Mouse (Mus musculus) stomach, embryonic 14.5 days (tissue): ENCODE data around the gene Mobp. TPM values are rescaled to one million over a fixed set of nuclear protein-coding genes. Genes with fewer than 3 reads are reported as not detected.

Experiments used
- ATAC-seq: fragments of 200-750 bp; cut with Nextera tagmentation; 2 replicates; pipeline ENCODE4 v1.8.0; 2017; ENCODE audit warnings: low read depth, moderate TSS enrichment; ENCODE audit not compliant: insufficient number of reproducible peaks, insufficient read depth, low FRiP score
- H3K27ac ChIP-seq: fragments of 300-500 bp; sonication (generic); 2 replicates; pipeline ENCODE4 v1.5.1; 2014; ENCODE audit warnings: mild to moderate bottlenecking, low read length, moderate library complexity, mixed read lengths
- H3K27me3 ChIP-seq: fragments of 300-500 bp; sonication (generic); 2 replicates; pipeline ENCODE4 v1.6.1; 2014; ENCODE audit warnings: low read length, control low read depth, mixed read lengths; ENCODE audit not compliant: control insufficient read depth, insufficient read depth
- H3K36me3 ChIP-seq: fragments of 300-500 bp; sonication (generic); 2 replicates; pipeline ENCODE4 v1.6.1; 2014; ENCODE audit warnings: mild to moderate bottlenecking, control low read depth, low read length, moderate library complexity, mixed read lengths; ENCODE audit not compliant: control insufficient read depth, insufficient read depth
- H3K4me1 ChIP-seq: fragments of 300-500 bp; sonication (generic); 2 replicates; pipeline ENCODE4 v1.6.1; 2014; ENCODE audit warnings: low read length, control low read depth, mixed read lengths; ENCODE audit not compliant: control insufficient read depth, insufficient read depth
- H3K4me2 ChIP-seq: fragments of 300-500 bp; sonication (generic); replicated peaks from 2 replicates; pipeline ENCODE4 v1.6.1; 2014; ENCODE audit warnings: low read depth, low read length, control low read depth
- H3K4me3 ChIP-seq: fragments of 300-500 bp; sonication (generic); 2 replicates; pipeline ENCODE4 v1.5.1; 2014; ENCODE audit warnings: low read depth, low read length, control low read depth
- H3K9ac ChIP-seq: fragments of 300-500 bp; sonication (generic); replicated peaks from 2 replicates; pipeline ENCODE4 v1.6.1; 2014; ENCODE audit warnings: low read depth, mild to moderate bottlenecking, control low read depth, low read length, moderate library complexity, mixed read lengths
- H3K9me3 ChIP-seq: fragments of 300-500 bp; sonication (generic); 2 replicates; pipeline ENCODE4 v1.6.1; 2016; ENCODE audit warnings: low read depth, low read length, control low read depth; ENCODE audit not compliant: control insufficient read depth
- WGBS: fragments of 180-500 bp; shearing (Covaris S2); extraction: QIAGEN DNeasy Blood & Tissue Kit; methylation state at CpG from one replicate; pipeline ENCODE4 v1.1.7; 2014; 5-methylcytosine and 5-hydroxymethylcytosine counted together
- polyA plus RNA-seq: library from polyadenylated mRNA; unstranded; fragments of >200 nt; fragmentation: Nextera tagmentation; extraction: Ambion mirVana; gene quantifications from 2 replicates; pipeline ENCODE4 v1.2.1, GENCODE M21; 2014

Mobp gene
- polyA plus RNA-seq, 1 experiment from 2014 or later, result not detected

DNA sequence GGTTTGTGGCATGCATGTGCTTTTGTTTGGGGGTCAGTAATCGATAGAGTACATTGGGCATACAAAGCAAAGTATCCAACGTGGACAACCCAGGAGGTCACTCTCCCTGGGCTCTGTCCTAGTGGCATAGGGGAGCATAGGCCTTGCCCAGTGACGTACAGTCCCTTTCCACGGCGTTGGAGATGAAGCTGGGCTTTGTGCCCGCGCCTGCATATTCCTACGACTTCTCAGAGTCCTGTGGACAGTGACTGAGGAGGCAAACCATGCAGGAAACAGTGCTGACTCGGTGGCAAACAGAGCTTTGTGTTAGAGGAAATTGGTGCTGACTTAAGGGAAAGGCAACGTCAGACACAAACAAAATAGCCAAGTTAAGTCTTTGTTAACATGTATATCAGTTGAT lies 20.2 kb upstream of the Mobp start:
- no peak for ATAC-seq
- 66% methylated on average over 10 of the region's 10 CpGs for WGBS

DNA sequence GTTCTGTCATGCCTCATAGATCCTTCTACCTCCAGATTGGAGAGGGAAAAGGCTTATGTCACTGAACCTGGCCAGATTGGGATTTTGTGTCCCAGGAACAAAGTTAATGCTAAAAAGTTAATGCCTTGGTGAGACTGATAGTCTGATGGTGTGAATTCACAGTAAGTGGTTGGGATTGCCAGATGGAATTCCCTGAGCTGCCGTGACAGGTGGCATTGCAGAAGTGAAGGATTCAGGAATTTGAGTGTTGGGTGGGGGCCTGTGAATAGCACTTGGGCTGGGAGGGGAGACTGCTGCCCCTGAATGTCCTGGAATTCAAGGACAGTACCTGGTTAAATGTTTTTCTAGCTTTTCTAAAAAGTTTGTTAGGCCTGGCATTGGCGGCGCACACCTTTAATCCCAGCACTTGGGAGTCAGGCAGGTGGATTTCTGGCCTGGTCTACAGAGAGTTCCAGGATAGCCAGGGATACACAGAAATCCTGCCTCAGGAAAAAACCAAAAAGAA lies 17.7 kb upstream of the Mobp start:
- 86% methylated on average over 3 of the region's 3 CpGs for WGBS
- Histone ChIP-seq H3K27me3 (no peaks in the 10 kb centered on the region), H3K4me1 (peaks cover 11% of the 10 kb centered on the region), H3K27ac (no peak overlapping the region), H3K4me2 (no peak overlapping the region), H3K36me3 (peaks cover 41% of the 10 kb centered on the region), H3K4me3 (no peak overlapping the region), H3K9ac (no peak overlapping the region), H3K9me3 (no peaks in the 10 kb centered on the region)
- no peak for ATAC-seq

More for the DNA sequence above, 20.2 kb upstream of the Mobp start:
- Histone ChIP-seq H3K36me3 (peaks cover 42% of the 10 kb centered on the region), H3K9me3 (no peaks in the 10 kb centered on the region), H3K4me3 (peak overlapping the region; percentile 100), H3K27me3 (no peaks in the 10 kb centered on the region), H3K9ac (peak overlapping the region; percentile 100), H3K4me1 (peaks cover 11% of the 10 kb centered on the region), H3K27ac (0 out of 2 replicates have a peak overlapping the region, but pooled peaks have one; percentile 94), H3K4me2 (peak overlapping the region; percentile 83)

DNA sequence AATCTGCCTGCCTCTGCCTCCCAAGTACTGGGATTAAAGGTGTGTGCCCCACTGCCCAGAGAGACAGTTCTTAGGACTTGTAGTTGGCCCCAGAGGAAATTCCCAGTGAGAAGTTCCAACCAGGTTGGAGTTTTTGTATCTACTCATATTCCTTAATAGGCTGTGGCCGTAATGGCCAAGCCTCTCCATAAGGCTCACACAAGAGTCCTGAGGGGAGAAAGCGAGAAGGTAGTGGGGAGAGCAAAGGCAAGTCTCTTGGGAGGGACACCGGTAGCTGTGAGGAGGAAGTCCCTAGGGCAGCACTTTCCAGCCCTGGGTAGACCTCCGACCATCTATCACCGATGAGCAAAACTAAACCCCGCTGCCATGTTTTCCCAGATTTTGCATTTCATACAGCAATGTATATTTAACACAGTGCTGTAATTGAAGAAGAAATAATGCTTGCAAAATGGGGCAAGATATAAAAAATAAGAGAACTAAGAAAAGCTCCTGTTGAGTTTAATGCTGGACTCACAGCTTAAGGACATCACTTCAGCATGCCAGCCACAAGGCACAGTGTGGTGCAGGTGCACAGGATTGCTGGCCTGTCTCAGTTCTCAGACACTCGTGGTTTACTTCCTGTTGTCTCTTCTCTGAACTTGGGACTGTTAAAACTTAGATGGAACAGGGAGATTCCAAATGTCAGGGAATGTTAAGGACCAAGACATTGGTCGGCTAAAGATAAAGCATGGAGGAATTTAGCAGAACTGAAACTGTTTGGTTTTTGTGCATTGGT lies 16.3 kb upstream of the Mobp start:
- Histone ChIP-seq H3K27me3 (no peaks in the 10 kb centered on the region), H3K9ac (no peak overlapping the region), H3K36me3 (peaks cover 41% of the 10 kb centered on the region), H3K4me3 (no peak overlapping the region), H3K9me3 (no peaks in the 10 kb centered on the region), H3K4me1 (peaks cover 11% of the 10 kb centered on the region), H3K27ac (no peak overlapping the region; the same call in 1 of the 2 replicates), H3K4me2 (no peak overlapping the region)
- WGBS, result 41% methylated on average over 8 of the region's 8 CpGs
- ATAC-seq, result no peak

DNA sequence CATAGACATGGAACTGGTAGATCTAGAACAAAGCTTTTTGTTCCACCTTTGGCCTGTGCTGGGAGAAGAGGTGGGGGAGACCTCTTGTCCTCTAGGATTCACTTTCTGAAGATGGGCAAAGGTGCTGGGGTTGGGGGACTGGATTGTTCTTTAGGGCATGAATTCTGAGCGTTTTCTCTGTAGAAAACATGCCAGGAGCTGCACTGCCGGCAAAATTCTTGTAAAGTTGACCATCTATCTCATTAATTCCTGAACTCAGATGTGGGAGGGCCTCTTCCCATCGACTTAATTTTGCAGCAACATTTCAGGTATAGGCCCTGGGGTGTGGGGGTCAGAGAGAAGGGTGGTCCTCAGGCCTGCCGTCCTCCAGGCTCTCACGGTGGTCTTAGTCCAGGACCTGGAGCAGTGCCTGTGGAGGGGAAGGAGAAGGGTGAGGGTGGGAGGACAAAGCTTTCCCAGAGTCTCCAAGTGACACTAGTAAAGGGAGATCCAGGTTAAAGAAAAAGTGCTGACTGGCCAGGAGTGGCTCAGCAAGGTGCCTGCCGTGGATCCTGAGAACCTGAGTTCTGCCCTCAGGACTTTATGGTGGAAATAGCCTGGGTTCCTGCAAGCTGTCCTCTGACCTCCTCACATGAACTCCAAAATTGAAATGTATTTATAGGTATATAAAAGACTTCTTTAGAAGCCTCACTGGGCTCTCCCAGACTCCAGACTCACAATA lies 15.6 kb upstream of the Mobp start:
- Histone ChIP-seq H3K9me3 (no peaks in the 10 kb centered on the region), H3K4me1 (peaks cover 6% of the 10 kb centered on the region), H3K4me3 (no peak overlapping the region), H3K9ac (no peak overlapping the region), H3K27me3 (no peaks in the 10 kb centered on the region), H3K27ac (no peak overlapping the region), H3K36me3 (peaks cover 36% of the 10 kb centered on the region), H3K4me2 (no peak overlapping the region)
- 41% methylated on average over 6 of the region's 6 CpGs for WGBS
- ATAC-seq, result no peak

DNA sequence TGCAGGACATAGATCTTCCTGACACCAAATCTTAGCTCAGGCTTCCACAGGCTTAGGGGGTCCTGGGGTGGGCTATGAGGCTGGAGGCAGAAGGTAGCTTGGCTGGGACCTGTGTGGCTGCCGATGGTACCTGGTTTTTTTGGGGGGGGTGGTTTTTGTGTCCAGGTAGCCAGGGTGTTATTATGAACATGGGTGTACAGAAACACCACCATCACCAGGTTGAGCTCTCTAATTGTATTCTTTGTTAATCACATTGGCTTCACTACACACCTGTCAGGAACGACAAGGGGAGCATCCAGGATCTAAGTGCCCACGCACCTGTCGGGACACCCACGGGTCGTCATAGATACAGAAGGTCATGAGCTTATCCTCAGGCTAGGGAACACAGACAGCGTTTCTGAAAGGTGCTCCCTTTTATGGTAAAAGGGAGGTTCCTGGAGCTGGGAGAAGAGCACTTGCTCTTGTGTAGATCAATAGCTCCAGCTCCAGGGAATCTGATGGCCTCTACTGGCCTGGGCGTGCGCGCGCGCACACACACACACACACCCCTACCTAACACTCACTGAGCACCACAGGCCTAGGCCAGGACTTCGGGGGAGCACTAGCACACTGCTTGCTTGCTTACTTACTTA lies 14.9 kb upstream of the Mobp start:
- Histone ChIP-seq H3K27me3 (no peaks in the 10 kb centered on the region), H3K4me1 (no peaks in the 10 kb centered on the region), H3K9me3 (no peaks in the 10 kb centered on the region), H3K4me3 (no peak overlapping the region), H3K9ac (no peak overlapping the region), H3K27ac (no peak overlapping the region), H3K36me3 (peaks cover 29% of the 10 kb centered on the region), H3K4me2 (no peak overlapping the region)
- 71% methylated on average over 13 of the region's 13 CpGs for WGBS
- ATAC-seq, result no peak

DNA sequence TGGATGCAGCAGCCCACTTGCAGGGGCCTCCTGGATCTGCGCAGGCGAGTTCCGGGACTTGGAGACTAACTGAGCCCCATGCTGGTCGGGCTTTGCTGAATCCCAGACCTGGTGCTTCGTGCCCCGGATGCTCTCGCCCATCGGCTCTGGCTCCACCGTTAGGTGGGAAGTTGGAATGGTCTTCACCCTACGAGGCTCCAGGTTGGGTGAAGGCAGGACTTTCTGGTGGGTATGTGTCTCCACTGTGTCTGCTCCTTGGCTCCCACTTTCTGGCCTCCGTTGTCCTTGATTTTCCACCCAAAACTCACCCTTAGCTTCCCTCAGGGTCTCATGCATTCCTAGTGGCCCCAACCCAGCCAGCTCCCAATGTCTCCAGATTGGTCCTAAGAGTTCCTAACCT lies 14.1 kb upstream of the Mobp start:
- no peaks in the 10 kb centered on the region for H3K9me3 ChIP-seq
- H3K27me3 ChIP-seq, result no peaks in the 10 kb centered on the region
- H3K4me1 ChIP-seq, result no peaks in the 10 kb centered on the region
- H3K4me2 ChIP-seq, result no peak overlapping the region
- H3K9ac ChIP-seq, result no peak overlapping the region
- no peak overlapping the region for H3K4me3 ChIP-seq
- ATAC-seq, result no peak
- no peak overlapping the region for H3K27ac ChIP-seq
- 90% methylated on average over 11 of the region's 11 CpGs for WGBS
- peaks cover 22% of the 10 kb centered on the region for H3K36me3 ChIP-seq

DNA sequence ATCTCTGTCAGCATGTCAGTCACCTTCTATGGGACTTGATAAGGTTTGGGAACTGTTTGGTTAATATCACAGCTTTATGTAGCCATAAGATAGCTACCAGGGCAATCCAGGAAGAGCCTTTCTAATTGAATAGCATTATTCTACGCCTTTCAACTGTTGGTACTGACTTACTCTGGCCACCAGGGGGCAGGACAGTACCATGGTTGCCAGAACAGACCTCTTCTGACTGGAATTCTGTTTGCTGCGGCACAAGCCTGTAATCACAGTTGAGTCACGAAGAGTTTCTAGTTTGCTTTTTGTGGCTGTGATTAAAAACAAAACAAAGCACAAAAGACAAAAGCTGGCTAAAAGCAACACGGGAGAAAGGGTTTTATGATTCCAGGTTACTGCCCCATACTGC lies 8.9 kb upstream of the Mobp start:
- no peaks in the 10 kb centered on the region for H3K36me3 ChIP-seq
- no peaks in the 10 kb centered on the region for H3K27me3 ChIP-seq
- no peak overlapping the region for H3K27ac ChIP-seq
- no peak overlapping the region for H3K9ac ChIP-seq
- no peaks in the 10 kb centered on the region for H3K4me1 ChIP-seq
- H3K9me3 ChIP-seq, result no peaks in the 10 kb centered on the region
- WGBS, result 7% methylated on average over 4 of the region's 4 CpGs
- no peak overlapping the region for H3K4me3 ChIP-seq
- no peak overlapping the region for H3K4me2 ChIP-seq
- no peak for ATAC-seq

DNA sequence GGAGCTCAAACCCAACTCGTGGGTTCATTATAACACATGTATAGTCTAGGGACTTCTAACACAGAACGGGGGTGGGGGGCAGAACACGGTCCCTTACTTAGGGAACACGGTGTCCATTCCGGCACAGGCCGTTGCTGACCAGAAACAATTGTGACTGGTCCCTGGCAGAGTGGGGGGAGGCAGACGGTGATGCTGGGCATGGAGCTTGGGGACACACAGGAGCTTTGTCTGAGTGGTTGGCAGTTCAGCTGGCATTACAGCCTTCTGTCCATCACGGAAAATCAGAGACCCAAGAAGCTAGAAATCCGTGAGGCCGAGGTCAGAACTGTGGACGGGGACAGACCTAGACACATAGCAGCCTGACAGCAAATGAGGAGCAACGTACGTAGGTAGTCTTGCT lies 5.0 kb upstream of the Mobp start:
- Histone ChIP-seq H3K9ac (no peak overlapping the region), H3K4me2 (no peak overlapping the region), H3K36me3 (no peaks in the 10 kb centered on the region), H3K9me3 (no peaks in the 10 kb centered on the region), H3K27ac (no peak overlapping the region), H3K27me3 (no peaks in the 10 kb centered on the region), H3K4me3 (no peak overlapping the region), H3K4me1 (no peaks in the 10 kb centered on the region)
- 87% methylated on average over 13 of the region's 13 CpGs for WGBS
- no peak for ATAC-seq
